Mouse (Mus musculus): ENCODE measurements around the gene Nectin2. TPM values are rescaled to one million over a fixed set of nuclear protein-coding genes. Genes with fewer than 3 reads are reported as not detected.

Gene Nectin2
- polyA plus RNA-seq, 1 experiment from 2014 or later, result 56.3 TPM

- peak overlapping the region; percentile 87 for H3K27ac ChIP-seq
- WGBS, result under 1% methylated on average over 32 of the region's 32 CpGs
- no peaks in the 10 kb centered on the region for H3K27me3 ChIP-seq (replicated peaks)
- no peaks in the 10 kb centered on the region for H3K9me3 ChIP-seq
- peak overlapping the region; percentile 83 for H3K4me2 ChIP-seq
- ATAC-seq (replicated peaks), result peak; percentile 30
- peaks cover 38% of the 10 kb centered on the region for H3K4me1 ChIP-seq
- H3K36me3 ChIP-seq (replicated peaks), result 0 out of 2 replicates have a peak, but pooled peaks cover 1% of the 10 kb centered on the region
- peak overlapping the region; percentile 95 for H3K4me3 ChIP-seq
- H3K9ac ChIP-seq, result peak overlapping the region; percentile 97
Measured at GRCm38 (mm10) chr7:19748219-19749195, 1.8 kb downstream of the Nectin2 start.

DNA sequence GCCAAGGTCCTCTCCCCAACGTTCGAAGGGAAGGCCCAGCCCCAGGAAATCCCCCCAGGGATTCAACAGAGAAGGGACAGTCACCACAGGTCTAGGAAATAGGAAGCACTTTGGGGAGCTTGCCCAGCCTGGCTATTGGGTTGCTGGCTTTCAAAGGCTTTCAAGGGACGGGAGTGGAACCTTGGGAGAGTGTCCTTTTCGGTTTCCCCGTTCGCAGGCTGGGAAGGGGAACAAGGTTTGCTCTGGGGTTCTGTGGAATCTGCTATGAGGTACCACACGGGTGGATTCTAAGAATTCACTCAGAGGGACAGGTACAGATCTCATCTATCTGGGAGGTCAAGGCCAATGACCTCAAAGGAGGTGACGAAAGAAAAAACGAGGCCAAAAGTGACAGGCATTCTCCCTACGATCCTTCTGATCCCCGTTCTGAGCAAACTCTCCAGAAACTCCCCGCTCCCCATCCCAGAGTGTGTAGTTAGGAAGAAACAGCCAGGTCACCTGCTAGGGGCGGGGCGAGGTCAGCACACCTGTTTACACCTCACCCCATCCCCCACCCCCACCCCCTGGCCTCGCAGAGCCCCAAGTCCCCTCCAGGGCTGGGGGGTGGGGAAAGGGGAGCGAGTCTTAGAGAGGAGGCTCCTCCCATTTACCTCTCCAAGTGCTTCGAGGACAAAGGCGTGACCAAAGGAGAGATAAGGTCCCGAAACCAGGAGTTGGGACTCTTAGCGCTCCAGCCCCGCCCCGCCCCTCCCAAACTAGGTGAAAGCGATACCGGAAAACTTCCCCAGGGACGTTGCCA lies 2.7 kb downstream of the Nectin2 start:
- 5% methylated on average over 25 of the region's 25 CpGs for WGBS
- no peaks in the 10 kb centered on the region for H3K9me3 ChIP-seq
- H3K4me1 ChIP-seq, result peaks cover 38% of the 10 kb centered on the region
- H3K27ac ChIP-seq, result no peak overlapping the region
- peak overlapping the region; percentile 95 for H3K4me3 ChIP-seq
- H3K27me3 ChIP-seq (replicated peaks), result no peaks in the 10 kb centered on the region
- ATAC-seq (replicated peaks), result no peak
- H3K36me3 ChIP-seq (replicated peaks), result 0 out of 2 replicates have a peak, but pooled peaks cover 6% of the 10 kb centered on the region
- peak overlapping the region; percentile 97 for H3K9ac ChIP-seq
- H3K4me2 ChIP-seq, result peak overlapping the region; percentile 83

GRCm38 (mm10) chr7:19746426-19747201 lies 3.7 kb downstream of the Nectin2 start:
- Histone ChIP-seq H3K36me3 (replicated peaks) (0 out of 2 replicates have a peak, but pooled peaks cover 6% of the 10 kb centered on the region), H3K9ac (peak overlapping the region; percentile 16; the same call in 1 of the 2 replicates), H3K9me3 (no peaks in the 10 kb centered on the region), H3K4me2 (peak overlapping the region; percentile 83), H3K27ac (no peak overlapping the region), H3K4me3 (peak overlapping the region; percentile 95; the same call in 1 of the 2 replicates), H3K4me1 (peaks cover 38% of the 10 kb centered on the region), H3K27me3 (replicated peaks) (no peaks in the 10 kb centered on the region)
- WGBS, result 25% methylated on average over 6 of the region's 6 CpGs
- no peak for ATAC-seq (replicated peaks)

DNA sequence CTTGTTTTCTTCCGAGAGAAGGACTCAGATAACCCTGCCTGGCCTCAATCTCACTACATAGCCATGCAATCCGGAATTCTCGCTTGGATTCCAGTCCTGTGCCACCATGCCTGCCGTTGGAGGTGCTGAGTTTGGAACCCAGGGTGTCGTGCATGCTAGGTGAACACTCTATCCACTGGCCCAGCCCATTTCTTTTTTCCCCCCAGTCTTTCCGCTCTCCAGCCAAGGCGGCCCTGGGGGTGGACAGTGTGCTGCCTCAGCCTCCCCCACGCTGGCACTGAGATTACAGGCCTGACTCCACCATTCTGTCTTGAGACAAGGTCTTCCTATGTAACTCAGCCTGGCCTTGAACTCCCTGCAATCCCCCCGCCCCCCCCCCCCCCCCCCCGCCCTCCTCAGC lies 4.3 kb downstream of the Nectin2 start:
- Histone ChIP-seq H3K27ac (no peak overlapping the region), H3K4me3 (no peak overlapping the region), H3K27me3 (replicated peaks) (no peaks in the 10 kb centered on the region), H3K9me3 (no peaks in the 10 kb centered on the region), H3K9ac (no peak overlapping the region), H3K36me3 (replicated peaks) (0 out of 2 replicates have a peak, but pooled peaks cover 6% of the 10 kb centered on the region), H3K4me1 (peaks cover 38% of the 10 kb centered on the region), H3K4me2 (no peak overlapping the region)
- no peak for ATAC-seq (replicated peaks)
- 88% methylated on average over 8 of the region's 10 CpGs for WGBS

GRCm38 (mm10) chr7:19744590-19745385 lies 5.5 kb downstream of the Nectin2 start:
- Histone ChIP-seq H3K4me3 (no peak overlapping the region), H3K4me1 (peaks cover 32% of the 10 kb centered on the region), H3K27ac (no peak overlapping the region), H3K4me2 (no peak overlapping the region), H3K9me3 (no peaks in the 10 kb centered on the region), H3K36me3 (replicated peaks) (0 out of 2 replicates have a peak, but pooled peaks cover 6% of the 10 kb centered on the region), H3K27me3 (replicated peaks) (no peaks in the 10 kb centered on the region), H3K9ac (no peak overlapping the region)
- ATAC-seq (replicated peaks), result no peak
- 68% methylated on average over 14 of the region's 14 CpGs for WGBS

- Histone ChIP-seq H3K4me2 (no peak overlapping the region), H3K27ac (no peak overlapping the region), H3K9me3 (no peaks in the 10 kb centered on the region), H3K4me1 (peaks cover 32% of the 10 kb centered on the region), H3K36me3 (replicated peaks) (0 out of 2 replicates have a peak, but pooled peaks cover 6% of the 10 kb centered on the region), H3K27me3 (replicated peaks) (no peaks in the 10 kb centered on the region), H3K9ac (no peak overlapping the region), H3K4me3 (no peak overlapping the region)
- 93% methylated on average over 6 of the region's 6 CpGs for WGBS
- ATAC-seq (replicated peaks), result no peak
Measured at GRCm38 (mm10) chr7:19743791-19744190, 6.5 kb downstream of the Nectin2 start.

DNA sequence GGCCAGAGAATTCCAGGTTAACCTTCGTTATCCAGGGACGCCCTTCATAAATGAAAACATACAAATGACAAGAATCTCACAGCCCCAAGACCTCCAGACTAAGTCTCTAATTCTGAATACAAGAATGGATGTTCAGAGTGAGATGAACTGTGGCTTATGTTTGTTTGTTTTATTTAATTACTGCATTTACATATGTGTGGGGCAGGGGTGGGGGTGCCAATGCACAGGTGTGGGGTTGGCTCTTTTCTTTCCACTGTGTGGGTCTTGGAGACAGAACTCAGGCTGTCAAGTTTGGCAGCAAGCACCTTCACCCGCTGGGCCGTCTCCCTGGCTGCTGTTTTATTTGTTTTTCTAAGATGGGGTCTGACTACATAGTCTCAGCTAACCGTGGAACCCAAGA lies 7.8 kb downstream of the Nectin2 start:
- WGBS, result 60% methylated on average over 5 of the region's 5 CpGs
- Histone ChIP-seq H3K9me3 (no peaks in the 10 kb centered on the region), H3K27ac (no peak overlapping the region), H3K4me1 (peaks cover 19% of the 10 kb centered on the region), H3K4me2 (no peak overlapping the region), H3K9ac (no peak overlapping the region), H3K36me3 (replicated peaks) (peaks cover 13% of the 10 kb centered on the region), H3K27me3 (replicated peaks) (no peaks in the 10 kb centered on the region), H3K4me3 (no peak overlapping the region)
- ATAC-seq (replicated peaks), result no peak

- Histone ChIP-seq H3K27me3 (replicated peaks) (no peaks in the 10 kb centered on the region), H3K4me2 (no peak overlapping the region), H3K36me3 (replicated peaks) (peaks cover 16% of the 10 kb centered on the region), H3K9ac (no peak overlapping the region), H3K9me3 (no peaks in the 10 kb centered on the region), H3K4me3 (no peak overlapping the region), H3K4me1 (peaks cover 9% of the 10 kb centered on the region), H3K27ac (no peak overlapping the region)
- 10% methylated on average over 8 of the region's 8 CpGs for WGBS
- ATAC-seq (replicated peaks), result no peak
Measured at GRCm38 (mm10) chr7:19741329-19742031, 8.8 kb downstream of the Nectin2 start.

GRCm38 (mm10) chr7:19740269-19740668 lies 10.0 kb downstream of the Nectin2 start:
- no peak for ATAC-seq (replicated peaks)
- Histone ChIP-seq H3K4me3 (no peak overlapping the region), H3K4me2 (no peak overlapping the region), H3K4me1 (peaks cover 6% of the 10 kb centered on the region), H3K27me3 (replicated peaks) (no peaks in the 10 kb centered on the region), H3K9ac (no peak overlapping the region), H3K27ac (no peak overlapping the region), H3K9me3 (no peaks in the 10 kb centered on the region), H3K36me3 (replicated peaks) (peaks cover 20% of the 10 kb centered on the region)
- WGBS, result 96% methylated on average over 11 of the region's 11 CpGs

- Histone ChIP-seq H3K27ac (no peak overlapping the region), H3K4me2 (no peak overlapping the region), H3K9me3 (no peaks in the 10 kb centered on the region), H3K4me3 (no peak overlapping the region), H3K4me1 (no peaks in the 10 kb centered on the region; the same call in 1 of the 2 replicates), H3K36me3 (replicated peaks) (peaks cover 20% of the 10 kb centered on the region), H3K27me3 (replicated peaks) (no peaks in the 10 kb centered on the region), H3K9ac (no peak overlapping the region)
- ATAC-seq (replicated peaks), result no peak
- 94% methylated on average over 3 of the region's 3 CpGs for WGBS
Measured at GRCm38 (mm10) chr7:19738771-19739170, 11.5 kb downstream of the Nectin2 start.

All from midbrain, embryonic 15.5 days (tissue).